Mouse (Mus musculus): ENCODE results near the gene Tas2r126. TPM values are rescaled to one million over a fixed set of nuclear protein-coding genes. Genes with fewer than 3 reads are reported as not detected.
"Not testable (repeated sequence)": the region's sequence is repeated elsewhere in the genome, so short reads cannot be mapped to it uniquely, and the experiment has no call there.

Gene Tas2r126
- not detected in 2 replicates for polyA plus RNA-seq (2012; rRNA removed)

DNA sequence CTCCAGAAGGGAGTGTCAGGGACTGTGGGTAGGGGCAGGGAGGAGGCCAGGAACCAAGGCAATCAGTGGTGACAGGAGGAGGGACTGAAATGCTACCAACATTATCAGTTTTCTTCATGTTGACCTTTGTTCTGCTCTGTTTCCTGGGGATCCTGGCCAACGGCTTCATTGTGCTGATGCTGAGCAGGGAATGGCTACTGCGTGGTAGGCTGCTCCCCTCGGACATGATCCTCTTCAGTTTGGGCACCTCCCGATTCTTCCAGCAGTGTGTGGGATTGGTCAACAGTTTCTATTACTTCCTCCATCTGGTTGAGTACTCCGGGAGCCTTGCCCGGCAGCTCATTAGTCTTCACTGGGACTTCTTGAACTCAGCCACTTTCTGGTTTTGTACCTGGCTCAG lies at the start of gene Tas2r126:
Gene Tas2r126 (plus strand): TSS at position 90 of the 400 bp plus-strand sequence.
- no peak for DNase-seq (ENCODE audit: extremely low spot score in 1 of 2, low spot score in 1 of 2)

DNA sequence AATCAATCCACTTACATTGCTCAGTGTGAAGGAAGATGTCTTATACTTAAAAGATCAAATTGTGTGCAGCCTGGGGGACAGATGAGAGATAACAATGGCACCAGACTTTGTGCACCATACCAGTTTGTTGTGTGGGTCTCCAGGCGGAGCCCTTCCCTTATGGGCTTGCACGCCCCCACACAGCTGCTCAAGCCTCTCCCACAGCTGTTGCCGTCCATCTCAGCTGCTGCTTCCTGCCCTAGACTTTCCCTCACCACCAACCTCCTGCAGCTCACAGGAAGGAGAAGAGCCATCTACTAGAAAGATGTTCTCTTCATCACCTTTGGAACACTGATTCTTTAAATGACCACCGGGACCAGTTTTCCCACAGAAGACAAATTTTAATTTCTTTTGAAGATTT lies 48.7 kb upstream of the Tas2r126 start:
- peak in 1 of 2 experiments; percentile 46 for DNase-seq (ENCODE audit: extremely low spot score in 1 of 2, low spot score in 1 of 2)

DNA sequence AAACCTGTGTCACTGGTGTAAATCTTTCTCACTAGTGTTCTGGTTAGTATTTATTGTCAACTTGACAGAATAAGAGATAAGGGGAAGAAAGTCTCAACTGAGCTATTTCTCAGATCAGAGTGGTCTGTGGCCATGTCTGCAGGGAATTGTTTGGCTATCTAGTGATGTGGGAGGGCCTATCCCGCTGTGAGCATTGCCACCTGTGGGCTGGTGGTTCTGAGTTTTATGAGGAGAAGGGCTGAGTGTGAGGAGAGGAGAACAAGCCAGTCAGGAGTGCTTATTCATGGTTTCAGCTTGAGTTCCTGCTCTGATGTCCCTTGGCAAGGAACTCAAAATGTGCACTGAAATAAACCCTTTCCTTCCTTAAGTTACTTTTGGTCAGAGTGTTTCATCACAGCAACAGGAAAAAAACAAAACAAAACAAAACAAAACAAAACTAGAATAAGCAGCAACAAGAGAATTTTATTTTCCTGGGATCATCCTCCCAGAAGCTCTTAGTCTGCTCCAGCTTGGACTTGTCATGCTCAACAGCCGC lies 42.5 kb upstream of the Tas2r126 start:
- DNase-seq (ENCODE audit: extremely low spot score in 1 of 2, low spot score in 1 of 2), result no peak

DNA sequence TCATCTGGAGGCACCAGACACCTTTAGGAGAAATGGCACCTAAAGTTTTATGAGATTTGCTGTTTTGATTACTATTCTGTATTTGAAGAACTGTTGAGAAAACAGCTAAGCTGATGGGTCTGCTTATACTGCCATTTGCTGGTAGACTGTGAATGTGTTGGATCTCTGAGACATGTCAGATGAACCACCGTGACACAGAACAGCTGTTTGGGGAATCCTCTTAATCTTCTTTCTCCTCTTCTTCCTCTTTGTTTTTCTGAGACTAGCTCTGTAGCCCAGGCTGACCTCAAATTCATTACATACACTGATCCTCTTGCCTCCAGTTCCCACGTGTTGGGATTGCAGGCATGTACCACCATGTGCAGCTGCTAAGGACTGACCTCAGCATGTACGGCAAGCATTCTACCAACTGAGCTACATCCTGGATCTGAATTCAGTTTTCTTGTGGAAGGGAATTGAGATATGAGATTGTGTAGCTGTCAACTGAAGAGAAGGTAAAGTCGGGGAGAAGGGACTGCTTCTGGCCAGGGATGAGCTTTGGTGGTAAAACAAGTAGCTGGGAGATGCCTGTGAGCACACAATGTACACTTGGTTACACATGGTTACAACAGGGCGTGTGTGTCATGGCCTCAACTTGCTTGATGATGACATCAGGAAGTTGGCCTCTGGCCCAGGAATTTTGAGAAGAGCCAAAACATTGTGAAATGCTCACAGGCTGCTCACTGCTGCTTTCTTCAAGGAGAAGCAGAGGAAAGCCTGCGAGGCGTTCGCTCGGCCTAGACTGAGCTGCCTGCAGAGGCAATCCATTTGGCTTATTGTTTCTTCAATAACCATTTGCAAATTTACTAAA lies 38.1 kb upstream of the Tas2r126 start:
- peak in 1 of 2 experiments; percentile 26 for DNase-seq (ENCODE audit: extremely low spot score in 1 of 2, low spot score in 1 of 2)

DNA sequence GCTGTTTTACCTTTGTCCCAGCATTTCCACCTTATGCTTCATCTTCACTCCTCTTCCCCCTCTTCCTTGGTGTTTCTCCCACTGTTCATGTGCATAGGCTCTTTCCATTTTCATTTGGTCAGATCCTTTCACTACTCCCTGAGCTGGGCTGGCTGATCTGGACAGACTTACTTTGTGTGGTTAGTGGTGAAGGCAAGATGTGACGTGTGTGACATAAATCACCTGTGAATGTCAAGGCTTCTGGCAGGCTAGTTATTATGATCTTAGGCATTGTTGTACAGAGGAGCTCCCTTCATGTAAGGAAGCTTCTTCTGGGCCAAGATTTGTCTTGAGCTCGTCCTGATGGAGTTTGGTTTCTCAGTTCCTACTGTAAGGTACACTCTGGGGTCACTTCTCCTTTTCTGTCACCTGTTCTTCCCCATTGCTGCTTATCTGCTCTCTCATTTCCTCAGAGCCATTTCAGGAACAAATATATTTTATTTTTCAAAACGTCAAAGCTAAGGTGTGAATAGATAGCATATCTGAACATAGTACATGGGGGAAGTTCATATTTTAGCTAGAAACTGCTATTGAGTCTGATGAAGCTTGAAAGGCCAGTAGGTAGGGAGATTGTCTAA lies 37.2 kb upstream of the Tas2r126 start:
- DNase-seq (ENCODE audit: extremely low spot score in 1 of 2, low spot score in 1 of 2), result no peak

DNA sequence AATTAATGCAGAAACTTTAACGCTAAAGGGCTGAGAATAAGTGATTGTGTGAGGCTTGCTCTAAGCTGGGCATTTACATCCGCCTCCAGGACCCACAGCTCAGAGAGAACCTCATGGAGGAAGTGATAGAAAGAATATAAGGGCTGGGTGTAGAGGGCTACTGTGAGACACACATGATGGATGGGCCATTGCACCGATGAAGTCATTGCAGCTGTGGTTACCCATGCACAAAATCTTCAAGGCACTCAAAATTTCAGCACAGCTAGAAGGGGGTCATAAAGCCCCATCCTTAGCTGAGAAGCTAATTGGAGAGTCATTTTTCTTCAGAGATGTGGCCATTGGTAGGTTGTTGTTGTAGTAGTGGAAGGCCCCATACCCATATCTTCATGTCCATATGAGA lies 36.0 kb upstream of the Tas2r126 start:
- DNase-seq (ENCODE audit: extremely low spot score in 1 of 2, low spot score in 1 of 2), result no peak

DNA sequence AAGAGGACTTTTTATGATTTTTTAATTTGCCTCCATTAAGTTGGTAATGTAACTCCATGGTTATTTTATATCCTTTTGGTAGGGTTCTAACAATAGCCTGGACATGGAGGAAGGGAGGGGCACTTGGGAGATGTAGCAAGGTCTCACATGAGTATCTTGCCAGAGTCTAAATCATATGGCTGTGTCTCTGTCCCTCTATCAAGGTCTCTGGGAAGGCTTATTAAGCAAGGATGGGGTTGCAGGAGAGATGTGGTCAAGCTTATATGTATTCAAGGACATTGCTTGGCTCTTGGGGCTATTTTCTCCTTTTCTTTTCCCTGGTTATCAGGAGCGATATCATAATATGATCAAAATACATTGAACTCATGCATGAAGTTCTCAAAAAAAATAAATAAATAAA lies 35.3 kb upstream of the Tas2r126 start:
- no peak for DNase-seq (ENCODE audit: extremely low spot score in 1 of 2, low spot score in 1 of 2)

DNA sequence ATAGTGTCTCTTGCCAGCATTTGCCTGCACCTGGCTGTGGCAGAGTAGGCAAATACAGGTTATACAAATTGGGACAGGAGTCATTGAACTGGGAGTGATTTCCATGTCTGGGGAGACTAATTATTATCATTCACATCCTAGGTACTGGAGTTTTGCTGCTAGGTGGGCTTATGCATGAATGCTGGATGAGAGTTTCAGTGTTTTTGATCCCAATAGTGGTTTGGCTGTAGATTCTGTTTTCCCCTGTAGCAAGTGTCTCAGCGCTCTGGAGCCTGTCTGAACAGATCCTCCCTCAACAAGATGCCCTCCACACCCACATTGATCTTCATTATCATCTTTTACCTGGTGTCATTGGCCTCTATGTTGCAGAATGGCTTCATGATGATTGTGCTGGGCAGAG lies 34.4 kb upstream of the Tas2r126 start, which contains the start of gene Tas2r143:
Gene Tas2r143 (plus strand): TSS at position 301 of the 400 bp plus-strand sequence.
- no peak for DNase-seq (ENCODE audit: extremely low spot score in 1 of 2, low spot score in 1 of 2)

DNA sequence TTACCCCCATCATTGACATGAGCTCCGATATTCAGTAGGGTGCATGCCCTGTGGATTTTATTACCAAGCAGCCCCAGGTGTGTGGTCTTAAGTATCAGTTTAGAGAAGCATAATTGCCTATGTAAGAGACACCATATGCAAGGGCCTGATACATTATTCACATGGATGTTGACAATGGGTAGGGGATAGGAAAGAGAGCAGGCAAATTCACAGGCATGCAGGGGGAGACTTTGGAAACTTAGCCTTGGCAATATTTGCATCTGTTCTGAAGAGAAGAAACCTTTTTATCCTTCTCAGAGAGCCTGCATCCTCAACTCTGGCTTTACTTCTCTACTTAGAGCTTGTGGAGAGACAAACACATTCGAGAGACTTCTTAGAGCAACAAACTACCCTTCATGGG lies 29.2 kb upstream of the Tas2r126 start, which contains the start of gene Tas2r135:
Gene Tas2r135 (plus strand): TSS at position 301 of the 400 bp plus-strand sequence.
- DNase-seq (ENCODE audit: extremely low spot score in 1 of 2, low spot score in 1 of 2), result no peak

DNA sequence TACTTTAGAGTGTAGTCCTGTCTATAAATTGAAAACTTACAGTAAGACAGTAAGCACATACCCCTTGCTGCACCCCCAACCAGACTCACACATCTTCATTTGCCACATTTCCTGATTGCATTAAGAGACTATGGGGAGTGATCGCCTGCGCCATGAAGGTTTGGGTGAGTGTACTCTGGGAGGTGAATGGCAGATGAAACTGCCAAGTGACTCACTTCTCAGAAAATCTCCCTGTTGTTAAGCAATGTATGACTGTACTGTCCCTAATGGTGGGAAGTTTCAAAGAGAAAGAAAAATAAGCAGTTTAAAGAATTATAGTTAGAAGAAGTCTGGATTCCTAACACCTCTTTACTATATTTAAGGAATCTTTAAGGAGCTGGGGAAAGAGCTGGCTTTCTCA lies 14.9 kb upstream of the Tas2r126 start:
- DNase-seq (ENCODE audit: extremely low spot score in 1 of 2, low spot score in 1 of 2), result peak in 1 of 2 experiments; percentile 20

DNA sequence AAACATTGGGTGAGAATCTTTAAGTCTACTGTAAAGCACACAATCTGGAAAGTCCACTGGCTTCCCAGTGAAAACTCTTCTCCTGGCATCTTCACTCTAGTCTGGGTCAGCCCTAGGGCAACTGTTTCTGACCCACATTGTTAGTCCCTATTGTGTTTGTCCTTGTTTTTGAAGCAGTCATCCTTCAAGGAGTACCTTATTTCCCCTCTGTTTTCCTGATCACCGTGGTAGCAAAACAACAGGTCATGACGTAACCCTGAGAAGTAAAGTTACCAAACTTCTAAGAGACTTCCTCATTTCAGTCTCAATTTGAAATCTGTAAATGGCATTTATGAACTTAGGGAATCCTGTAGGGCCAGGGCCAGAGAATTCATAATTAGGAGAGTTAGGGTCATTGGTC lies 12.9 kb upstream of the Tas2r126 start:
- no peak for DNase-seq (ENCODE audit: extremely low spot score in 1 of 2, low spot score in 1 of 2)

DNA sequence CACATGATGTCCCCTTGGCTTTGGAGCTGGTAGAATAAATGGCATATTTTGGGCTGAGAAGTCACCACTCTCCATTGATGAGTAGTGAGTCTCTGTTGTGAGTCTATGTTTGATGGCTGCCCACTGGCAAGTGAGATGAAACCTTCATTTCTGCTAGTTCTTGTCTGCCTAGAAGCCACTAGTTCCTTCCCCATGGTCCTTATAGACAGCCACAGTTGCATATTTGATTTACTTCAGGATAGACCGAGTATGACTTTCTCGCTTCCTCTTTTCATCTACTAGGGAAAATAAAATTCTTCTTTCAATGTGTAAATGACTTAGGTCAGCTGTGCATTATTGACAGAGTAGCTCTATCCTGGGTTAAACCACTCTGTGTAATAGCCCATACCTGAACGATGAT lies 9.9 kb upstream of the Tas2r126 start:
- no peak for DNase-seq (ENCODE audit: extremely low spot score in 1 of 2, low spot score in 1 of 2)

DNA sequence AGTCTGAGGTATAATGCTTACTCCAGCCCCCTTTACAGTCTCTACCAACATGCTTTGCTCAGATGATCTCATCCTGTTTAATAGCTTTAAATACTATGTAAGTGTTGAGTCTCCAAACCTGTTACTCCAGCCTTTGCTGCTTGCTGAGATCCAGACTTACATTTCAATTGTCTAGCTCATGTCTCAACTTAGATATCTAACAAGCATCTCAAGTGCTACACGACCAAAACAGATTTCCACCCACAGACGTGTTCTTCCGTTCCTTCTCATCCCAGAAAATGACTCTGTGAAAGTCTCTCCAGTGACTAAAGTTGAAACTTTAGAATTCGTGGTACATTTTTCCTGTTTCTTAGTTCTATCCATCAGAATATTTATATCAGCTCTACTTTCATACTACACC lies 8.0 kb upstream of the Tas2r126 start:
- DNase-seq (ENCODE audit: extremely low spot score in 1 of 2, low spot score in 1 of 2), result peak; percentile 12 to 28

DNA sequence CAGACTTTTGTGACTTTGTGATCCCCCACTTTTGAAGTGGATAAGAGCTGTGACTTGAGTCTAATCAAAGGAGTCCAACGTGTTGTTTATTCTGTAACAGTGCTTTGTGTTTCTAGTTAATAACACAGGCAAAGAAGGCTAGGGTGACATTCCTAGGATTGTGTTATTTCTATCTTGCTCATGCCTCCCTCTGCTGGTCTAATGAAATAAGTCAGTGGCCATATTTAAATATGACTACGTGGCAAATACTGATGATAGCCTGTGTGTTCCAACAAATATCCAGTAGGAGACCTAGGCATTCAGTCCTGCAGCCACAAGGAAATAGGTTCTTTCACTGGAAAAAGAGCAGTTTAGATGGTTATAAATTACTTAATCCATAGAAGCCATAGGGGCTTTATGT lies 781 bp upstream of the Tas2r126 start:
- no peak for DNase-seq (ENCODE audit: extremely low spot score in 1 of 2, low spot score in 1 of 2)

DNA sequence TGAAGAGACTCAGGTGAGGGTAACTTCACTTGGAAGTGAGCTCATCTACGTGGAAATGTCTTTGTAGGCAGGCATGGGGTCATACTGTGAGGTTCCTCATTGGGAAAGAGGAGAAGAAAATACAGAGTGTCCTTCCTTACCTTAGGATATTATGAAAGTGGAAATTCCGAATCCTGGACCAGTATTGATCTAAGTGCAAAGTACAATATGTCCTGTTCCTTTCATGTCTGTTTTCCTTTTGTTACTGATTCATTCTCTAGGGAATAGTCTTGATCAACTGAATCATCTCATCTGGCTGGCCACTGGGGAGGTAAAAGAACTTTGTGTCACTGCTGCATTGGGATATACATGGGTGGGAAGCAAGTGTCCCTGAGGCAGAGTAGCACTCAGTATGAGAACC lies 1.2 kb downstream of the Tas2r126 start:
- DNase-seq (ENCODE audit: extremely low spot score in 1 of 2, low spot score in 1 of 2), result no peak

DNA sequence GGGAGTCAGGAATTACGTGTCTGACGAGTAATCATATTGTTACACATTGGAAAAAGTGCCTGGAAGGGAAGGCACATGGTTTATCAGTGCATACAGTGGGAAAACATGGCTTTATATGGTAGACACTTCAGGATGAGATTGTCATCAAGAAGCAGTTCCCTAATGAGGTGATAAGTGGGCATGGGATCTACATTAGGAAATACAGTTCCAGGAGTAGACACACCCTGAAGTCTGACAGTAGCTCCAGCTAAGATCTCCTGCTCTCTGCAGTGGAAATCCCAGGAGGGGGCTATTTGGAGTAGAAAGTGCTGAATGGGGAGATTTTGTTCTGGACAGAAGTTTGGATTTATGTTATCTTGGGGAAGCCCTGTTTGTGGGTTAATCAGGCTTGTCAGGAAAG lies 7.1 kb downstream of the Tas2r126 start:
- DNase-seq (ENCODE audit: extremely low spot score in 1 of 2, low spot score in 1 of 2), result no peak

DNA sequence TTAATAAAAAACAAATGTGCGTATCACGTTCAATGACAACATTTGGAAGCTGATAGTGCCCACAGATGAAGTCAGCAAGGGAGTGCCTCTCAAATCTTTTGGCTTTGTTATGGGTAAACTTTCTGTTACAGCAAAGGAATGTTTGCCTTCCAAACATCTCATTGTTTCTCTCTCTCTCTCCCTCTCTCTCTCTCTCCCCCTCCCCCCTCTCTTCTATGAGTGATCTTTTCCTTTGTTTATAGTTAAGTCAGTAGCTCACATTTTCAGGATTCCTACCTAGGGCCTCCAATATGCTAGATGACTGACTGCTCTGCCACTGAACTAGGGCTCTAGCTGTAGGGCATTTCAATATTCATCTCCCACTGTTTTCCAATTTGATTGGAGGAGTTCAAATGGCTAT lies 10.2 kb downstream of the Tas2r126 start:
- no peak for DNase-seq (ENCODE audit: extremely low spot score in 1 of 2, low spot score in 1 of 2)

DNA sequence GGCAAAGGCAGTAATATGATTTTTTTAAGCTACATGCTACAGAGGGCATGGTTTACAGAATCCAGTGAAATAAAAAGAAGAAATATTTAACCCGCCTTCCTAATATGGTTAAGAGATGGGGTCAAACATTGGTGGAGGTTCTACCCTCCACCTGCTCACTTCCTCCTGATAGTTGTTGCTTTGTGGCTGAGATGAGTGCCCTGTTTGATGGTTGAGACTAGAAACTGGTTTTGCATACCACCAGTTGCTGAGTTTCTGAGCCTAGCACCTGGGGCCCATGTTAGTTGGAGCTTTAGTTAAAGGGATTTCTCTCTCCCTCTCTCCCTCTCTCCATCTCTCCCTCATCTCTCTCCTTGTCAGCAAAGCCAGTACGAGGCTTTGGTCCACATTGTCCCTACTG lies 13.0 kb downstream of the Tas2r126 start:
- DNase-seq (ENCODE audit: extremely low spot score in 1 of 2, low spot score in 1 of 2), result no peak

DNA sequence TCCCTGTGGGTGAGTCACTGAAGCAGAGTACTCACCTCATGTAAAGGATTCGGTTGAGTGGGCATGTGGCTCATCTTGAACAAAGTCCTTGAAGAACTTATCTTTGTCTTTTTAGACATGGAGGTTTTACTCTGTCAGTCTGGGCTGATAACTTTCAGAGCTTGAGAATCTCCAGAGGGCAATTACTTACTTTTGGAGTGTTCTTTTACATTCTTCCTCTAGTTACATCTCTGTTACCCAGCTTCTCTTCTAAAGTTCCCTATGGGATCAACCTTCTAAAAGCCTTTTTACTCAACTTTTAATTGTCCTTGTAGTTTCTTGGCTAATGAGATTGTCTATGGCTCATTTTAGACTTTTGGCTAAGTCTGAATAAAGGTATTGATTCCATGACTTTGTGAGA lies 30.8 kb downstream of the Tas2r126 start, which contains the start of gene Olfr458:
Gene Olfr458 (minus strand): TSS at position 101 of the 400 bp plus-strand sequence.
- DNase-seq (ENCODE audit: extremely low spot score in 1 of 2, low spot score in 1 of 2), result no peak

DNA sequence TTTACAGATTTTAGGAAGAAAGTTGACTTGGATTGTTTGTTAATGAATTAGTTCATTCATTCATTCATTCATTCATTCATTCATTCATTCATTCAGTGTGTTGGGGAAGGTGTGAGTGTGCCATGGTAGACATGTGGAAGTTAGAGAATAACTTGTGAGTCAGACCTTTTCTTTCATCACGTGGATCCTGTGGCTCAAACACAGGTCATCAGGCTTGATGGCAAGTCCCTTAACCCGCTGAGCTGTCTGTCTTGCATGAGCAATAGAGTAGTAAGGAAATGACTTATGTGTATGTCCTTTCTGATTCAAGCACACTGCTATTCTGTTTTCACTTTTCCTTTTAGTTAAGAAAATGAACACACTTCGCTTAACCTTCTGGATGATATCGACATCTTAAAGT lies 36.2 kb downstream of the Tas2r126 start:
- DNase-seq (ENCODE audit: extremely low spot score in 1 of 2, low spot score in 1 of 2), result no peak

DNA sequence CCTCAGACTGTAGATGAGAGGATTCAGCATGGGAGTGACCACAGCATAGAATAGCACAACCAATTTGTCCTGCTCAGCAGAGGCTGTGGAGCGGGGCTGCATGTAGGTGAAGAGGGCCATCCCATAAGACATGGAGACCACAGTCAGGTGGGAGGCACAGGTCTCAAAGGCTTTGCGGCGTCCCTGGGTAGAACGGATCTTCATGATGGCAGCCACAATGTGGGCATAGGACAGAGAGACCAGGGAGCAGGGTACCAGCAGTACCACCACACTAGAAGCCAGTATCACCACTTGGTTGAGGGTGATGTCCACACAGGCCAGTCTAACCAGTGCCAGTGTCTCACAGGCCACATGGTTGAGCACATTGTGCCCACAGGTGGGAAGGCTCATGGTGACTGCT lies 37.0 kb downstream of the Tas2r126 start:
- DNase-seq (ENCODE audit: extremely low spot score in 1 of 2, low spot score in 1 of 2), result not testable (repeated sequence)

DNA sequence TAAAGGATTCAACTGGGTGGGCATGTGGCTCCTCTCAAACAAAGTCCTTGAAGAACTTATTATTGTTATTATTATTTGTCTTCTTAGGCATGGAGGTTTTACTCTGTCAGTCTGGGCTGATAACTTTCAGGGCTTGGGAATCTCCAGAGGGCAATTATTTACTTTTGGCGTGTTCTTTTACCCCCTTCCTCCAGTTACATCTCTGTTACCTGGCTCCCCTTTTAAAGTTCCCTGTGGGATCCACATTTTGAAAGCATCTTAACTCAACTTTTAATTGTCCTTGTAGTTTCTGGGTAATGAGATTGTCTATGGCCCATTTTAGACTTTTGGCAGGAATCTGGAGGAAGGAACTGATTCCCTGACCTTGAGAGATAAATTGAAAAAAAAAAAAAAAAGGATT lies 41.9 kb downstream of the Tas2r126 start, which contains the start of gene Olfr457:
Gene Olfr457 (minus strand): TSS at position 101 of the 400 bp plus-strand sequence.
- DNase-seq (ENCODE audit: extremely low spot score in 1 of 2, low spot score in 1 of 2), result no peak
